Mouse (Mus musculus): ENCODE measurements at regions not wholly inside any gene's neighbourhood (a gene's known extent, or its start where the extent isn't known, plus 50 kb on each side); places are given as distances from the start of the nearest gene placed in this dataset.
A peak's percentile ranks its signal among the peaks of the same experiment; 100 is the strongest.
"Not testable (repeated sequence)": the region's sequence is repeated elsewhere in the genome, so short reads cannot be mapped to it uniquely, and the experiment has no call there.

GRCm38 (mm10) chr12:19125541-19125940 is 611.2 kb downstream of the 5730507C01Rik start:
- Histone ChIP-seq H3K9ac (ENCODE audit: low read depth, low read length) (no peak overlapping the region), H3K4me1 (ENCODE audit: control insufficient read depth, insufficient read depth, low read depth, low read length) (no peaks in the 10 kb centered on the region), H3K4me3 (ENCODE audit: low read length) (no peak overlapping the region), H3K9me3 (ENCODE audit: control insufficient read depth, low read length) (peaks cover 22% of the 10 kb centered on the region), H3K36me3 (ENCODE audit: control insufficient read depth, insufficient read depth, low read length) (no peaks in the 10 kb centered on the region), H3K27me3 (replicated peaks; ENCODE audit: control insufficient read depth, insufficient read depth, low read length) (no peaks in the 10 kb centered on the region), H3K4me2 (ENCODE audit: low read length) (no peak overlapping the region), H3K27ac (ENCODE audit: low read depth, low read length) (no peak overlapping the region)
- no peak for ATAC-seq
- 73% methylated on average over 4 of the region's 4 CpGs for WGBS

GRCm38 (mm10) chr12:19175631-19176030 is 661.3 kb downstream of the 5730507C01Rik start:
- H3K4me1 ChIP-seq (ENCODE audit: control insufficient read depth, insufficient read depth, low read depth, low read length): no peaks in the 10 kb centered on the region

GRCm38 (mm10) chr12:19192396-19192795 is 678.1 kb downstream of the 5730507C01Rik start:
- Histone ChIP-seq H3K9ac (ENCODE audit: low read depth, low read length) (no peak overlapping the region), H3K4me3 (ENCODE audit: low read length) (no peak overlapping the region), H3K4me1 (ENCODE audit: control insufficient read depth, insufficient read depth, low read depth, low read length) (no peaks in the 10 kb centered on the region), H3K27ac (ENCODE audit: low read depth, low read length) (no peak overlapping the region), H3K4me2 (ENCODE audit: low read length) (no peak overlapping the region), H3K36me3 (ENCODE audit: control insufficient read depth, insufficient read depth, low read length) (no peaks in the 10 kb centered on the region), H3K27me3 (replicated peaks; ENCODE audit: control insufficient read depth, insufficient read depth, low read length) (no peaks in the 10 kb centered on the region), H3K9me3 (ENCODE audit: control insufficient read depth, low read length) (peaks cover 12% of the 10 kb centered on the region)
- ATAC-seq: no peak
- 96% methylated on average over 5 of the region's 5 CpGs for WGBS

More at GRCm38 (mm10) chr12:19175631-19176030, 661.3 kb downstream of the 5730507C01Rik start:
- Histone ChIP-seq H3K4me3 (ENCODE audit: low read length) (no peak overlapping the region), H3K4me2 (ENCODE audit: low read length) (no peak overlapping the region), H3K9me3 (ENCODE audit: control insufficient read depth, low read length) (peaks cover 6% of the 10 kb centered on the region), H3K9ac (ENCODE audit: low read depth, low read length) (no peak overlapping the region), H3K27me3 (replicated peaks; ENCODE audit: control insufficient read depth, insufficient read depth, low read length) (no peaks in the 10 kb centered on the region), H3K36me3 (ENCODE audit: control insufficient read depth, insufficient read depth, low read length) (no peaks in the 10 kb centered on the region), H3K27ac (ENCODE audit: low read depth, low read length) (no peak overlapping the region)
- WGBS: 19% methylated on average over 22 of the region's 43 CpGs
- ATAC-seq: no peak

- not testable (repeated sequence) for H3K4me3 ChIP-seq (ENCODE audit: low read length); H3K4me2 ChIP-seq (ENCODE audit: low read length); H3K36me3 ChIP-seq (ENCODE audit: control insufficient read depth, insufficient read depth, low read length); ATAC-seq; H3K4me1 ChIP-seq (ENCODE audit: control insufficient read depth, insufficient read depth, low read depth, low read length); H3K9ac ChIP-seq (ENCODE audit: low read depth, low read length); H3K27ac ChIP-seq (ENCODE audit: low read depth, low read length); H3K27me3 ChIP-seq (replicated peaks; ENCODE audit: control insufficient read depth, insufficient read depth, low read length)
- H3K9me3 ChIP-seq (ENCODE audit: control insufficient read depth, low read length): peaks cover 12% of the 10 kb centered on the region
- WGBS: 81% methylated on average over 3 of the region's 3 CpGs
Observed at GRCm38 (mm10) chr12:19193041-19193440, 678.7 kb downstream of the 5730507C01Rik start.

- H3K4me2 ChIP-seq (ENCODE audit: low read length); ATAC-seq; H3K9me3 ChIP-seq (ENCODE audit: control insufficient read depth, low read length); H3K27ac ChIP-seq (ENCODE audit: low read depth, low read length); H3K27me3 ChIP-seq (replicated peaks; ENCODE audit: control insufficient read depth, insufficient read depth, low read length); H3K4me1 ChIP-seq (ENCODE audit: control insufficient read depth, insufficient read depth, low read depth, low read length); H3K4me3 ChIP-seq (ENCODE audit: low read length); H3K9ac ChIP-seq (ENCODE audit: low read depth, low read length); H3K36me3 ChIP-seq (ENCODE audit: control insufficient read depth, insufficient read depth, low read length): not testable (repeated sequence)
- 86% methylated on average over 1 of the region's 1 CpGs for WGBS
Observed at GRCm38 (mm10) chr12:19223996-19224395, 709.7 kb downstream of the 5730507C01Rik start.

GRCm38 (mm10) chr12:19246731-19247130 is 707.6 kb upstream of the Gm21863 start:
- H3K4me1 ChIP-seq (ENCODE audit: control insufficient read depth, insufficient read depth, low read depth, low read length); H3K4me3 ChIP-seq (ENCODE audit: low read length); ATAC-seq; H3K9ac ChIP-seq (ENCODE audit: low read depth, low read length); H3K27ac ChIP-seq (ENCODE audit: low read depth, low read length); H3K36me3 ChIP-seq (ENCODE audit: control insufficient read depth, insufficient read depth, low read length); H3K27me3 ChIP-seq (replicated peaks; ENCODE audit: control insufficient read depth, insufficient read depth, low read length); H3K4me2 ChIP-seq (ENCODE audit: low read length): not testable (repeated sequence)
- H3K9me3 ChIP-seq (ENCODE audit: control insufficient read depth, low read length): peaks cover 13% of the 10 kb centered on the region
- WGBS: 91% methylated on average over 23 of the region's 23 CpGs

- not testable (repeated sequence) for H3K9me3 ChIP-seq (ENCODE audit: control insufficient read depth, low read length); H3K4me1 ChIP-seq (ENCODE audit: control insufficient read depth, insufficient read depth, low read depth, low read length); H3K27ac ChIP-seq (ENCODE audit: low read depth, low read length); H3K36me3 ChIP-seq (ENCODE audit: control insufficient read depth, insufficient read depth, low read length); H3K27me3 ChIP-seq (replicated peaks; ENCODE audit: control insufficient read depth, insufficient read depth, low read length)
- Histone ChIP-seq H3K4me3 (ENCODE audit: low read length) (peak overlapping the region; percentile 39), H3K4me2 (ENCODE audit: low read length) (peak overlapping the region; percentile 15; the same call in 1 of the 2 replicates), H3K9ac (ENCODE audit: low read depth, low read length) (peak overlapping the region; percentile 43)
- peak; percentile 90 for ATAC-seq
- WGBS: 11% methylated on average over 58 of the region's 75 CpGs
Observed at GRCm38 (mm10) chr12:19288271-19288890, 665.9 kb upstream of the Gm21863 start.

- H3K27me3 ChIP-seq (replicated peaks; ENCODE audit: control insufficient read depth, insufficient read depth, low read length); H3K27ac ChIP-seq (ENCODE audit: low read depth, low read length); H3K36me3 ChIP-seq (ENCODE audit: control insufficient read depth, insufficient read depth, low read length); H3K9me3 ChIP-seq (ENCODE audit: control insufficient read depth, low read length); H3K9ac ChIP-seq (ENCODE audit: low read depth, low read length); H3K4me1 ChIP-seq (ENCODE audit: control insufficient read depth, insufficient read depth, low read depth, low read length); ATAC-seq: not testable (repeated sequence)
- peak overlapping the region; percentile 39 for H3K4me3 ChIP-seq (ENCODE audit: low read length)
- WGBS: 52% methylated on average over 18 of the region's 18 CpGs
- peak overlapping the region; percentile 25; the same call in 1 of the 2 replicates for H3K4me2 ChIP-seq (ENCODE audit: low read length)
Observed at GRCm38 (mm10) chr12:19289038-19289437, 665.3 kb upstream of the Gm21863 start.

- not testable (repeated sequence) for H3K4me2 ChIP-seq (ENCODE audit: low read length); ATAC-seq; H3K4me1 ChIP-seq (ENCODE audit: control insufficient read depth, insufficient read depth, low read depth, low read length); H3K27ac ChIP-seq (ENCODE audit: low read depth, low read length); H3K27me3 ChIP-seq (replicated peaks; ENCODE audit: control insufficient read depth, insufficient read depth, low read length); H3K9ac ChIP-seq (ENCODE audit: low read depth, low read length); H3K36me3 ChIP-seq (ENCODE audit: control insufficient read depth, insufficient read depth, low read length); H3K9me3 ChIP-seq (ENCODE audit: control insufficient read depth, low read length); H3K4me3 ChIP-seq (ENCODE audit: low read length)
- WGBS: 94% methylated on average over 2 of the region's 3 CpGs
Observed at GRCm38 (mm10) chr12:19292068-19292770, 662.1 kb upstream of the Gm21863 start.

Data from hindbrain, embryonic 16.5 days (tissue).